Comparison of ENCODE assay signal across 8 mouse cellular contexts in the genomic region with DNA sequence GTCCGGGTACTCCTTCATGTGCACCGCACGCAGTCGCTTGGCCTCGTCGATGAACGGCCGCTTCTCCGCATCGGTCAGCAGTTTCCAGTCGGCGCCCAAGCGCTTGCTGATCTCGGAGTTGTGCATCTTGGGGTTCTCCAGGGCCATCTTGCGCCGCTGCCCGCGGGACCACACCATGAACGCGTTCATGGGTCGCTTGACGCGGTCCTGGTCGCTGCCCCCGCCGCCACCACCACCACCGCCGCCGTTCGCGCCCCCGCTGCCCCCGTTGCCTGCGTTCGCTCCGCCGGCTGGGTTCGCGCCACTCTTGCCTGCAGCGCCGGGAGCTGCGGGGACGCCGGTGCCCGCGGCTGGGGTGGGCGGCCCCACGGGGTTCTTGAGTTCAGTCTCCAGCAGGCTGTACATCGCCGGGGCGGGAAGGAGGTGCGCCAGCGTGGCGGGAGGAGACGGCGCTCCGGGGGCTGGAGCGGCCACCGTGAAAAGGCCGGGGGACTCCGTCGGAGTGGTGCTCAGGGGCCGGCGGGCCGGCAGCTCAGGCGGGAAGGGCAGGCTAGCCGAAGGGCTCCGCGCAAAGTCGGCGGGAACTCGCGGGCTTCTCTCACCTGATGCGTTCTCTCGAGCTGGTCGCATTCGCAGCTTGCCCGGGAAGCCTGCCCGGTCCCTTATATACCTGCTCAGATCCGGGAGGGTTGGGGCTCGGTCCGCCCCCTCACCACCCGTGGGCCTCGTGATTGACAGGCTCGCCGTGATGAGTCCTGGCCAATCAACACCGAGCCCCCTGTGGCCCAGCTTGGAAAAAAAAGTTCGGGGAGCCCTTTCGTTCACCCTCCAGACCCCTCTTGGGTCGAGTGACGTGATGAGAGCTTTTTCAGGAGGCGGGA. TPM values are rescaled to one million over a fixed set of nuclear protein-coding genes. Genes with fewer than 3 reads are reported as not detected.
DNase-seq lines count a peak whose midpoint lies in the region; ATAC-seq and TF ChIP-seq lines count a peak whose summit lies in the region.

Gene Sox3, minus strand, starts transcription at position 630 of the 881 bp plus-strand sequence.

- H3K4me1 ChIP-seq in kidney, embryonic 14.5 days (ENCODE audit: control insufficient read depth, insufficient read depth, low read length), result no peaks in the 10 kb centered on the region
- no peaks in the 10 kb centered on the region for H3K4me1 ChIP-seq in bone marrow macrophage, adult 2 months (ENCODE audit: control insufficient read depth, insufficient read depth, low read length)
- peaks cover 19% of the 10 kb centered on the region for H3K4me1 ChIP-seq in forebrain, embryonic 15.5 days

- peak within 1 kb of the TSS; percentile 34 for H3K4me3 ChIP-seq in kidney, embryonic 14.5 days (ENCODE audit: low read length)
- peak within 1 kb of the TSS; percentile 44 for H3K4me3 ChIP-seq in bone marrow macrophage, adult 2 months (ENCODE audit: insufficient read depth, low read length)
- H3K4me3 ChIP-seq in forebrain, embryonic 15.5 days, result peak within 1 kb of the TSS; percentile 60

- no peak for DNase-seq in kidney, adult 9 months
- DNase-seq in mesoderm, embryonic 11.5 days (ENCODE audit: low read depth, low spot score), result peak; percentile 61
- no peak for DNase-seq in urinary bladder, adult 2 months (ENCODE audit: low spot score)
- DNase-seq in T-cell, adult 2 months (ENCODE audit: low spot score), result no peak

- no peak for TF ChIP-seq CTCF in bone marrow macrophage, adult 2 months (IDR thresholded peaks at IDR 0.05; ENCODE audit: low read depth, low read length)

- no peak within 1 kb of the TSS; the same call in 1 of the 2 replicates for H3K9ac ChIP-seq in kidney, embryonic 14.5 days (ENCODE audit: low read depth, low read length)
- H3K9ac ChIP-seq in forebrain, embryonic 15.5 days (replicated peaks), result peak within 1 kb of the TSS; percentile 56

- no peak for TF ChIP-seq POLR2A in bone marrow macrophage, adult 2 months (IDR thresholded peaks at IDR 0.05; ENCODE audit: borderline replicate concordance, low read depth, low read length)

- H3K4me2 ChIP-seq in kidney, embryonic 14.5 days (replicated peaks; ENCODE audit: low read depth, low read length), result peak within 1 kb of the TSS; percentile 59
- peak within 1 kb of the TSS; percentile 75 for H3K4me2 ChIP-seq in forebrain, embryonic 15.5 days (replicated peaks)

- no peaks in the 10 kb centered on the region for H3K9me3 ChIP-seq in kidney, embryonic 14.5 days (ENCODE audit: control insufficient read depth, low read length)
- no peaks in the 10 kb centered on the region for H3K9me3 ChIP-seq in forebrain, embryonic 15.5 days

- 40% methylated on average over 90 of the region's 92 CpGs for WGBS in kidney, embryonic 14.5 days
- 22% methylated on average over 73 of the region's 92 CpGs for whole genome bisulfite sequencing in forebrain, embryonic 15.5 days

- no peak for ATAC-seq in kidney, embryonic 14.5 days (ENCODE audit: low FRiP score, low TSS enrichment)
- peak; percentile 73 for ATAC-seq in forebrain, embryonic 15.5 days (replicated peaks)
- no peak for ATAC-seq in CD4-positive, CD25-positive, alpha-beta regulatory T cell, adult 4 months

- H3K27me3 ChIP-seq in kidney, embryonic 14.5 days (ENCODE audit: control insufficient read depth, insufficient read depth, low read length), result peaks cover 74% of the 10 kb centered on the region
- H3K27me3 ChIP-seq in forebrain, embryonic 15.5 days, result no peaks in the 10 kb centered on the region

- no peaks in the 10 kb centered on the region for H3K36me3 ChIP-seq in kidney, embryonic 14.5 days (ENCODE audit: control insufficient read depth, insufficient read depth, low read length)
- no peaks in the 10 kb centered on the region for H3K36me3 ChIP-seq in forebrain, embryonic 15.5 days

- H3K27ac ChIP-seq in kidney, embryonic 14.5 days (ENCODE audit: low read depth, low read length), result no peak within 1 kb of the TSS
- no peak within 1 kb of the TSS for H3K27ac ChIP-seq in bone marrow macrophage, adult 2 months (ENCODE audit: insufficient read depth, low read depth, low read length)
- peak within 1 kb of the TSS; percentile 78 for H3K27ac ChIP-seq in forebrain, embryonic 15.5 days (replicated peaks)

RNA-seq across cellular contexts. Expression of gene Sox3, which starts in this region (rescaled TPM):
- not detected in 2 replicates for polyA plus RNA-seq in kidney, embryonic 14.5 days (2014; fragmentation: Nextera tagmentation; extraction: Ambion mirVana)
- not detected in 2 replicates for polyA plus RNA-seq in bone marrow macrophage, adult 2 months (2012; ENCODE audit: insufficient read depth, insufficient read length, missing spikeins)
- 2.7 and 4.3 TPM in 2 replicates for polyA plus RNA-seq in forebrain, embryonic 15.5 days (2015; fragmentation: Nextera tagmentation; extraction: Ambion mirVana)
- polyA plus RNA-seq in urinary bladder, adult 2 months (2012; rRNA removed), result not detected in 2 replicates
- not detected for polyA plus RNA-seq in CD4-positive, CD25-positive, alpha-beta regulatory T cell, adult 4 months (2017; shearing (Covaris generic))
